Mouse (Mus musculus) adrenal gland, adult 8-10 months (tissue): ENCODE results near the gene Tcn2. TPM values are rescaled to one million over a fixed set of nuclear protein-coding genes. Genes with fewer than 3 reads are reported as not detected.

ENCODE experiments used
- DNase-seq: peaks from one replicate; pipeline ENCODE4 v3.0.0; 2022
- total RNA-seq, 4 experiments: library from RNA; stranded (reverse); gene quantifications; 2 replicates each; pipeline ENCODE4 v1.2.4; 2022

Tcn2 gene
- total RNA-seq, 4 experiments from 2014 or later, result 129 to 145 (median 137) TPM

GRCm38 (mm10) chr11:3893970-3894369 is 38.0 kb downstream of the Tcn2 start:
- no peak for DNase-seq

- no peak for DNase-seq
Measured at GRCm38 (mm10) chr11:3887331-3887730, 44.6 kb downstream of the Tcn2 start.

DNA sequence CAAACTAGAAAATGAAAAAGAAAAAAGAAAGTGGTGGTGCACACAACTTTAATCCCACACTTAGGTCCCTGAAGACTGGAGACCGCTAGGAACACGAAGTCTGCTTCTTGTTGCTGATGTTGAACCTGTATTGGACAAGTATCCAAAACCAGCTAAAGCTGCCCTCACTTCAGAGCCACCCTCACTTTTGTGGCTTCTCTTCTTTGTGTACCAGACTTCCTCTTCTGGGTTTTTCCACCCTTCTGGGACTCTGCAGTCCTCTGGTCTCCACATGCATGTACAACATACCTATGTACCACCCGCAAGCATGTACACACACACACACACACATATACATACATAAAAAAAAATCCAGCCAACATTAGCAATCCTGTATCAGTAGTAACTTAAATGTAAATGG is 48.2 kb downstream of the Tcn2 start:
- DNase-seq, result no peak

GRCm38 (mm10) chr11:3879836-3880235 is 52.1 kb downstream of the Tcn2 start:
- peak; percentile 48 for DNase-seq

DNA sequence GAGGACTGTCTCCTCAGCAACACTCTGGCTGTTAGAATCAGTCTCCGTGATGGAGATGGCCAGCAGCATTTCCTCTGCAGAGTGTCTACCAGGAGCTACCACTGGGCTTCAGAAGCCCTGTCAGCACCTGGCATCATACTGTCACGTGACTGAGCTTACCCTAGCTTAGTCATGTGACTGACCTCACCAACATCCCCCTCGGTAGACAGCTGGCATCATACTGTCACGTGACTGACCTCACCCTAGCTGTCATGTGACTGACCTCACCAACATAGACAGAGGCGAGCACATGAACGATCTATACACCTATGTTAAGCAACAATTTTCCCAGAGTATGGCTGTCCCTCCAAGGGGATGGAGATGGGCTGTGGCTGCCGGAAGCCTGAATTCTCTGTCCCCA is 53.3 kb downstream of the Tcn2 start:
- DNase-seq, result no peak

DNA sequence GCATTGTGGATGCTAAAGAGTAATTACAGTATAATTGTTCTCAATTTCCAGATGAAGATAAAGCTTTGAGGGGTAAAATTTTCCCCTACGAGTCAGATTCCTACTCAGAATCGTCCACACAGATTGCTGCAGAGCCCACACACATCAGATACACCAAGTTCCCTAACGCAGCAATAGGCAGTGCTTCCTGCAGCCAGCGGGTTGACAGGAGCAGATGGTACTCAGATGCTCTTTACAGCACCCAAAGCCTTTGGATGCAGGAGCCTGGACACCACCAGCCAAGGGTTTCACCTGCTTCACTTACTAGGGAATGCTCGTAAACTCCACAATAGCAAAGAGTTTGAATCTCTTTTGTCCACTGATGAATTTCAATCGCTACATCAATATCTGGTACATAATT is 55.5 kb downstream of the Tcn2 start:
- DNase-seq, result no peak

Other genes with a start within 250 kb of the Tcn2 start
- 1 to 10 TPM; 2.1 to 7.4 (median 3.7) TPM for gene Osbp2, start 68.3 kb downstream of the Tcn2 start, total RNA-seq
- under 1 TPM; 0.56 to 0.81 (median 0.70) TPM for gene 4921536K21Rik, start 37.1 kb downstream of the Tcn2 start, total RNA-seq
- 1 to 10 TPM; 4.7 to 9.3 (median 6.6) TPM for gene Dusp18, start 36.9 kb downstream of the Tcn2 start, total RNA-seq
- 10 to 100 TPM in 2 of 4 experiments, 1 to 10 TPM in 2; 5.9 to 15.5 (median 10.2) TPM for gene Slc35e4, start 17.5 kb downstream of the Tcn2 start, total RNA-seq
- gene Pes1, start 31.8 kb upstream of the Tcn2 start, total RNA-seq, result 10 to 100 TPM; 53.4 to 60.5 (median 55.8) TPM
- gene 4930556J24Rik, start 44.6 kb upstream of the Tcn2 start, total RNA-seq, result not detected
- under 1 TPM in 3 of 4 experiments, not detected in 1; 0.15 to 0.19 (median 0.18) TPM for gene Gal3st1, start 51.5 kb upstream of the Tcn2 start, total RNA-seq
- 1 to 10 TPM in 2 of 4 experiments, under 1 TPM in 1, not detected in 1; 0.59 to 5.1 (median 3.8) TPM for gene Sec14l4, start 99.3 kb upstream of the Tcn2 start, total RNA-seq
- under 1 TPM in 1 of 4 experiments, not detected in 3; 0.34 TPM for gene Sec14l3, start 132.7 kb upstream of the Tcn2 start, total RNA-seq
- 10 to 100 TPM; 17.5 to 21.4 (median 18.9) TPM for gene Mtfp1, start 163.3 kb upstream of the Tcn2 start, total RNA-seq
- gene Sec14l2, start 191.3 kb upstream of the Tcn2 start, total RNA-seq, result 1 to 10 TPM; 2.0 to 3.3 (median 2.4) TPM
- 10 to 100 TPM; 28.2 to 38.2 (median 33.1) TPM for gene Rnf215, start 203.0 kb upstream of the Tcn2 start, total RNA-seq
- gene Ccdc157, start 228.1 kb upstream of the Tcn2 start, total RNA-seq, result 10 to 100 TPM; 11.8 to 22.5 (median 15.3) TPM
- 10 to 100 TPM; 40.4 to 61.5 (median 48.4) TPM for gene Sf3a1, start 228.2 kb upstream of the Tcn2 start, total RNA-seq